Mouse (Mus musculus) small intestine, adult 2 months (tissue): ENCODE measurements around the gene Gm867. TPM values are rescaled to one million over a fixed set of nuclear protein-coding genes. Genes with fewer than 3 reads are reported as not detected.

Source experiments
- H3K27ac ChIP-seq: fragments of 200-500 bp; 2 replicates; pipeline ENCODE4 v1.5.1; 2012; ENCODE audit warnings: low read depth, low read length, control low read depth, inconsistent platforms; ENCODE audit not compliant: insufficient read depth
- H3K27me3 ChIP-seq: fragments of 200-500 bp; 2 replicates; pipeline ENCODE4 v1.6.1; 2012; ENCODE audit warnings: mild to moderate bottlenecking, moderate library complexity, low read length, inconsistent platforms; ENCODE audit not compliant: control insufficient read depth, insufficient read depth
- H3K36me3 ChIP-seq: fragments of 200-500 bp; 2 replicates; pipeline ENCODE4 v1.6.1; 2012; ENCODE audit warnings: mild to moderate bottlenecking, low read length, control low read depth, inconsistent platforms; ENCODE audit not compliant: control insufficient read depth, insufficient read depth
- H3K4me1 ChIP-seq: fragments of 200-500 bp; 2 replicates; pipeline ENCODE4 v1.6.1; 2012; ENCODE audit warnings: low read length, inconsistent platforms, mixed read lengths; ENCODE audit not compliant: control insufficient read depth, insufficient read depth, insufficient read length
- H3K4me3 ChIP-seq: fragments of 200-500 bp; 2 replicates; pipeline ENCODE4 v1.5.1; 2012; ENCODE audit warnings: low read depth, mild to moderate bottlenecking, control low read depth, inconsistent platforms, low read length, moderate library complexity
- CTCF ChIP-seq: fragments of 200-500 bp; IDR thresholded peaks from 2 replicates; pipeline ENCODE4 v1.5.1; 2012; ENCODE audit warnings: low read depth, mild to moderate bottlenecking, control low read depth, inconsistent platforms, low read length, moderate library complexity, mixed read lengths; ENCODE audit not compliant: insufficient replicate concordance, insufficient read length; ENCODE audit errors: extremely low read depth
- POLR2A ChIP-seq: fragments of 200-500 bp; IDR thresholded peaks from 2 replicates; pipeline ENCODE4 v1.6.1; 2012; ENCODE audit warnings: low read depth, mild to moderate bottlenecking, control low read depth, inconsistent platforms, low read length, moderate library complexity
- WGBS: fragments of 180-500 bp; shearing (Covaris S2); methylation state at CpG from one replicate; pipeline ENCODE4 v1.1.7; 2018; 5-methylcytosine and 5-hydroxymethylcytosine counted together
- polyA plus RNA-seq: library from polyadenylated mRNA; depleted of rRNA; stranded (reverse); fragments of >200 nt; gene quantifications from 2 replicates; pipeline ENCODE4 v1.2.3, GENCODE M21; 2012

Gm867 gene
- polyA plus RNA-seq, 1 experiment, result not detected

DNA sequence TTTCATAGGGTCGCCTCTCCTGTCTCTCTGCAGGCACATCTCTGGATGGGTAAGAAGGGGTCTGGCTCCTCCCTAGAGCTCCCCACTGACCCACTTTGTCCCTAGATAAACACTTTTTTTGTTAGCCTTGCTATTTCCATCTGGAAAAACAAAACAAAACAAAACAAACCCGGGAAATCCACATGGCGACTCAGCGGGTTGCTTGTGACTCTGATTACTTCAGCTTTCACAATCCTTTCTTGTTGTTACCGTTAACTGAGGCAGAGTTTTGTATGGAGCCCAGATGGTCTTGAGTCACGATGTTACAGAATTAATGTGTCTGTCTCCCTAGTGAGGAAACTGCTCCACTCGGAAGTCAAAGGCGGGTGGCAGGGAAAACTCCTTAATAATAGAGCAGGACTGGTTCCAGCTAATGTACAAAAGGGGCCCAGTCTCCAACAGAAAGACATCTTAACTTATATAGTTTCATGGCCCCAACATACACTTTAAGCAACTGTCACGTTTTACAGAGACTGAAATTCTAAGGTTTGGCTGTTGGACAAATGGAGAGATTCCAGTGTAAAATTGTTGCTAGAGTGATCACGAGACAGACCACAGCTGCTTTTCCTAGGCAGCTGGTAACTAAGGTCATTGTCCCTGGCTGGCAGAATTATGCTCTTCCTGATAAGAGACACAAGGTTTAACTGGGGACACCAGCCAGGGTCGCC, 3.7 kb upstream of the Gm867 start:
- WGBS, result 45% methylated on average over 11 of the region's 11 CpGs
- Histone ChIP-seq H3K4me3 (no peak overlapping the region), H3K27me3 (no peaks in the 10 kb centered on the region), H3K36me3 (no peaks in the 10 kb centered on the region; the same call in 1 of the 2 replicates), H3K4me1 (no peaks in the 10 kb centered on the region), H3K27ac (peak overlapping the region; percentile 21; the same call in 1 of the 2 replicates)
- TF ChIP-seq POLR2A, result no peak
- TF ChIP-seq CTCF, result no peak

DNA sequence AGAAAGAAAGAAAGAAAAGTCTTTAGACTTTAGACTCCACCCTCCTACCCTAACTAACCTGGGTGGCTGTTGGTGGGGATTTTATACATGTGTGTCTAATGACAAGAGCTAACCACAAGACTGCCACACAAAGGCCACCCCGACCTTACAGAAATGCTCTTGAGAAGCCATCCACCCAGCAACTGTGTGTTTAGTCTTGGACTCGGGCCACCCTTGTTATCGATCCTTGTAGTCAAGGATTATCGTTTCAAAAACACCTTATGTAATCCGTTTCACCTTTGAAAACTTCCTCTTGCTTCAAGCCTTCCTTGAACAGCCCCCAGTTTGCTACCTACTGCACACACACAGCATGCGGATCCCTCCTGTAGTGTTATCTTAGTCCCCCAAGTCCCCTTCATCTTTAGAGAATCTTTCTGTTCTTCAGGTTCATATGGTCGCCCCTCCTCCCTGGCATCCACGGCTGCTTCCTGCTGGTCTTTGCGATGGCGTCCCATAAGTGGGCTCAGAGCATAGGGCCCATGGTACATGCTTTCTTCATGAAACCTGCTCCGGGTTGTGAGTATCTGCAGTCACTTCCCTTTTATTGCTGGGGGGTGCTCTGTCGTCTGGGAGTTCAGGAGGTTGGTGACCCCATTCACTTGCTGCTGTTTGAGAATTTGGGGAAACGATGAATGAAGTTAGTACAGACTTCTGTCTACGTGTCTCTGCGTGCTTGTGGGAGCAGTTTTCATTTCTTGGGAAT, 2.4 kb upstream of the Gm867 start, which contains the start of gene Vpreb3:
Gene Vpreb3, plus strand, starts transcription at position 322 of the 742 bp plus-strand sequence.
- H3K36me3 ChIP-seq, result peaks cover 4% of the 10 kb centered on the region
- no peaks in the 10 kb centered on the region for H3K4me1 ChIP-seq
- WGBS, result 51% methylated on average over 15 of the region's 15 CpGs
- no peaks in the 10 kb centered on the region for H3K27me3 ChIP-seq
- no peak within 1 kb of the TSS for H3K4me3 ChIP-seq
- H3K27ac ChIP-seq, result peak within 1 kb of the TSS; percentile 21; the same call in 1 of the 2 replicates
- TF ChIP-seq CTCF, result no peak
- no peak for TF ChIP-seq POLR2A

DNA sequence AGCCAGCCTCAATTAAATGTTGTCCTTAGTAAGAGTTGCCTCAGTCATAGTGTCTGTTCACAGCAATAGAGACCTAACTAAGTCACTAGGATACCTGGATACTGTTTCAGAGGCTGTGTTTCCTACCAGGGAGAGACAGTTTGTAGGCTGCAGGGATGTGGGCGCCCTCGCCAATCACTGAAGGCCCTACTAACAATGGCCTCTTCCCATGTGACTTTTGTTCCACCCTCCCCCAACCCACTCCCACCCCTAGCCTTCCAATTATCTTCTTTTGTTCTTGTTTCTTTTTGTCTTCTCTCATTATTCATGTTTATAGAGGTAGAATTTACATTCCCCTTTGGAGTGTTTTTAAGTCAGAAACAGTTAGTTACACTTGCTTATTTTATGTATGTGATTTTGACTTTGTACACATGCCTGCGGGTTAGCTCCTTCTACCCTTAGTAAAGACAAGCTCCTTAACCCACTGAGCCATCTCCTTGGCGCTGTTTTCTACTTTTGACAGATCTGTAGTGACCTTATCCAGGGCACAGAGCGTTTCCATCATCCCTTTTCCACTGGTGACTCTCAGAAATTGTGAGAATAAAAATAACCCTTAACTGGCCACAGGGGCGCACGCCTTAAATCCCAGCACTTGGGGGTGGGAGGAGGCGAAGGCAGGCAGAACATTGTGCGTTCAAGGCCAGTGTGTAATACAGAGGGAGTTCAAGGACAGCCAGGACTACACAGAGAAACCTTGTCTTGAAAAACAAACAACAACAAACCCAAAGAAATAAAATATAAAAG, 761 bp upstream of the Gm867 start:
- Histone ChIP-seq H3K27me3 (no peaks in the 10 kb centered on the region), H3K4me3 (no peak overlapping the region), H3K4me1 (peaks cover 9% of the 10 kb centered on the region), H3K27ac (no peak overlapping the region), H3K36me3 (peaks cover 4% of the 10 kb centered on the region)
- TF ChIP-seq CTCF, result no peak
- no peak for TF ChIP-seq POLR2A
- 89% methylated on average over 9 of the region's 9 CpGs for WGBS

DNA sequence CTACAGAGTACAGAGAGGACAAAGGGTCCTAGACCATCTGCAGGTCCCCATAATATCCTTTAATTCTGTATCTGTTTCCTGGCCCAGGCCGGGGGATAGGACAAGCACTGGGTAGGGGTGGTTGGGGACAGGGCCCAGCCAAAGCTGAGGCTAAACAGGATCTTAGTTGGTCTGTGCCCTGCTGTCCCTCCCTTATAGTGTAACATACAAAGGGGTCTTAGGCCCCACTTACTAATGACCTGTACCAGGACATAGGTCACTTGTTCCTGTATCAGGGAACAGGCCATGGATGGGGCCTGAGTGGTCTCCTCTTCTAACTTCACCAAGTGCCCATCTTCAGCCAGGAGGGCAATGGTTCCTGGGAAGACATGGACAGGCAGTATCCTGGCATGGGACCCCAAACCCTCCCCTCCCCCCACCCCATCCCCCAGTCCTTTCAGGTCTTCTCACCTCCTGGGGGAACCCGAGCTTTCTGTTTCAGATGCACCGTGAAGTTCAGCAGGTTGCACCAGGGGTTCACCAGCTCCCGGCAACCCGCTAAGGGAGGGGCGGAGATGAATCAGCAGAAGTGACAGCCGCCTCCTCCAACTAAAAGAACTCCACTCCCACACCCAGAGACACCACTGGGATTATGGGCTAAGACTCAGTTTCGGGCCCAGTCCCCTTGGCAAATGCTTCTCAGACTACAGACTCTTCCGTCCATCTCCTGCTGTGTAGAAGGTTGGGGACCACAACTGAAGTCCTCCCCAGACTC, 814 bp downstream of the Gm867 start:
- peaks cover 12% of the 10 kb centered on the region for H3K4me1 ChIP-seq
- H3K36me3 ChIP-seq, result peaks cover 4% of the 10 kb centered on the region
- TF ChIP-seq CTCF (no peak), POLR2A (no peak)
- H3K27me3 ChIP-seq, result no peaks in the 10 kb centered on the region
- H3K27ac ChIP-seq, result no peak overlapping the region
- no peak overlapping the region for H3K4me3 ChIP-seq
- WGBS, result 77% methylated on average over 9 of the region's 9 CpGs

DNA sequence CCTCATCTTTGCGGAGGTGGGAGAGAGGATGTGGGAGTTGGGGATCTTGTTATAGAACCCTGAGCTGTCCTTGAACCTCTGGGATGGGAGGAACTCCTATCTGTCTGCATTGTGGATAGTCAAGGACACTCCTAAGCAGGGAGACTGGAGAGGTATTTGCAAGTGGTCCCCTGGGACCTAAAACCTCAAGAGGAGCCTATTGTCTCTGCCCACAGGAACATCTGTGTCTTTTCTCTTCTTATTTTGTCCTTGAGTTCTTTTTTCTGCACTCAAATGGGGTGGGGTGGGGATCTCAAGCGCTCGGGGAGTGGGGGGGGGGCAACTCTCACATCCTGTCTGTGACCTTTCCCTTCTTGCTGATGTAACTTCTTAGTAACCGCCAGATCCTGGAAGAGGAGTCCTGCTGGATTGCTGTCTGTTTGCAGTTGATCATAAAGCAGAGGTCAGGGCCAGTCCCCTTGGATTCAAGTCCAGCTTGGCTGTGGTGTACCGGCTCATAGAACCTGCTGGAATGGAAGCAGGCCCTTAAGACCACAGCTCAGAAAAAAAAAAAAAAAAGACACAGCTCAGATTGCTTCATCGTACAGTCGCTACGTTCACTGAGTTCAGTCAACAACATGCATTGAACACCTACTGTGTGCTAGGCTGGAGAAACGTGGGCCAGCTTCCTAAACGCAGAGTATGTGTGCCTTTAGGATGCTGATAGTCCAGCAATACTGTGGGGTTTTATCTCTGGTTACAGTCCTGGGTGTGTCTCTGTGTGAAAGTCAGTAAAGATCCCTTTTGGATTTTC, 2.4 kb downstream of the Gm867 start:
- WGBS, result 59% methylated on average over 10 of the region's 10 CpGs
- TF ChIP-seq POLR2A (no peak), CTCF (no peak)
- no peak overlapping the region for H3K27ac ChIP-seq
- H3K4me3 ChIP-seq, result no peak overlapping the region
- H3K27me3 ChIP-seq, result no peaks in the 10 kb centered on the region
- H3K4me1 ChIP-seq, result peaks cover 12% of the 10 kb centered on the region
- H3K36me3 ChIP-seq, result peaks cover 4% of the 10 kb centered on the region
